Mouse (Mus musculus): ENCODE measurements around the gene Cyp4a12b. TPM values are rescaled to one million over a fixed set of nuclear protein-coding genes. Genes with fewer than 3 reads are reported as not detected.
A peak's percentile ranks its signal among the peaks of the same experiment; 100 is the strongest.
"Not testable (repeated sequence)": the region's sequence is repeated elsewhere in the genome, so short reads cannot be mapped to it uniquely, and the experiment has no call there.

Gene Cyp4a12b
- 0.19 TPM in 1 of 2 replicates, not detected in the other for polyA plus RNA-seq (2014; fragmentation: Nextera tagmentation; extraction: Ambion mirVana)

DNA sequence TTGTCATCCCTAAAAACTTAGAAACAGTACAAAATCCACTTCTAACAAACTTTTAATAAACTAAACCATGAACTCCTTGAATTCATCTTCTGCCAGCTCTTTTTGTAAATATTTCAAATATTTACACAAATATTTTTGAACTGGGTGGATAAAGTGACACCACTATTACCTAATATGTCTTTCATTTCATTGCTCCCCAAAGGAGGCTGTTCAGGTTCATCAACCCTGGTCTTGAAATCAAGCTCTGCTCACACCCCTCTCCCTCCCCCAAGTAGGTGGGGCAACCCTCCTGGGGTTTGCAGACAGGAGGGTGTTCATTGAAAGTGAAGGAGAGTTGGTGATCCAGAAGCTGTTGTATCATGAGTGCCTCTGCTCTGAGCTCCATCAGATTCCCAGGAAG is at the start of gene Cyp4a12b:
Gene Cyp4a12b, plus strand, starts transcription at position 301 of the 400 bp plus-strand sequence.
- not testable (repeated sequence) for H3K4me2 ChIP-seq (replicated peaks; ENCODE audit: low read depth, low read length); H3K4me1 ChIP-seq (ENCODE audit: control insufficient read depth, insufficient read depth, low read length); H3K9ac ChIP-seq (ENCODE audit: low read depth, low read length); ATAC-seq (ENCODE audit: low FRiP score, low TSS enrichment); H3K27ac ChIP-seq (ENCODE audit: low read depth, low read length); H3K9me3 ChIP-seq (ENCODE audit: control insufficient read depth, low read length); H3K36me3 ChIP-seq (ENCODE audit: control insufficient read depth, insufficient read depth, low read length); H3K4me3 ChIP-seq (ENCODE audit: low read length); H3K27me3 ChIP-seq (ENCODE audit: control insufficient read depth, insufficient read depth, low read length)

DNA sequence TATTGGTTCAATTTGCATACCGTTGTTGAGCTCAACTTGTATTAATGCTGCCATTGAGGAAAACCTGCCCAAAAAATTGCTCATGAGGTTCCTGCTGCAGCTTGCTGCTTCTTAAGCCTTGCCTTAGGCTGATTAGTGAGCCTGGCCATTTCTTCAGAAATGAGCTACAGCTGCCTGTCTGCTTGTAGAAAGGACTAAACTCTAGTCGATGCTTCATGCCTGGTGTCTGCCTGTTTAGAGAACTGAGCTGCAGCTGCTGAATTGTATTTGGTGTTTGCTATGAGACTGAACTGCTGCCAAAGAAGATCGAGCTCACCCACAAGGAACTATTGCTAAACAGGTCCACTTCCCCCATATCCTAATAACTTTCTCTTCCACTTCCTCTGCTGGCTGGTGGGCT is 45.8 kb upstream of the Cyp4a12b start:
- not testable (repeated sequence) for H3K36me3 ChIP-seq (ENCODE audit: control insufficient read depth, insufficient read depth, low read length); H3K4me3 ChIP-seq (ENCODE audit: low read length); H3K4me1 ChIP-seq (ENCODE audit: control insufficient read depth, insufficient read depth, low read length); H3K27me3 ChIP-seq (ENCODE audit: control insufficient read depth, insufficient read depth, low read length); H3K9ac ChIP-seq (ENCODE audit: low read depth, low read length); H3K27ac ChIP-seq (ENCODE audit: low read depth, low read length); ATAC-seq (ENCODE audit: low FRiP score, low TSS enrichment); H3K9me3 ChIP-seq (ENCODE audit: control insufficient read depth, low read length); H3K4me2 ChIP-seq (replicated peaks; ENCODE audit: low read depth, low read length)
- 84% methylated on average over 3 of the region's 3 CpGs for WGBS

DNA sequence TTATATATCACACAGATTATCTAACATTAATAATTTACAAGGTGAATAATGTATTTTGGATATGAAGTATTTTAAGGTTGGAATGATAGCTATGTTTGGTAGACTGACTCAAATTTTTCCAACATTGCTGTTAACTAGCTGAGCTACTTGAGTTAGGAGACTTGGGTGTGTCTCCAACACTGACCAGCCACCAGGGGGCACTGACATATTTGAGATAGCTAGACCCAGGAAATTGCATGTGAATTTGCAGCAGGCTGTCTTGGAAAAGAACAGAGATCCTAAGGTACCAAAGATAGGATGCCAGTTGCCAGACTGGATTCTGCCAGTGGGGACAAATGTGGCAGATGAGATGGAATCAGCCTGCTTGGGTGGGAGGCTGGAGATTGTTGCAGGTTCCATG is 43.4 kb upstream of the Cyp4a12b start:
- not testable (repeated sequence) for H3K4me1 ChIP-seq (ENCODE audit: control insufficient read depth, insufficient read depth, low read length); H3K4me3 ChIP-seq (ENCODE audit: low read length); ATAC-seq (ENCODE audit: low FRiP score, low TSS enrichment); H3K27me3 ChIP-seq (ENCODE audit: control insufficient read depth, insufficient read depth, low read length); H3K4me2 ChIP-seq (replicated peaks; ENCODE audit: low read depth, low read length); H3K9ac ChIP-seq (ENCODE audit: low read depth, low read length); H3K27ac ChIP-seq (ENCODE audit: low read depth, low read length); H3K9me3 ChIP-seq (ENCODE audit: control insufficient read depth, low read length); H3K36me3 ChIP-seq (ENCODE audit: control insufficient read depth, insufficient read depth, low read length)

DNA sequence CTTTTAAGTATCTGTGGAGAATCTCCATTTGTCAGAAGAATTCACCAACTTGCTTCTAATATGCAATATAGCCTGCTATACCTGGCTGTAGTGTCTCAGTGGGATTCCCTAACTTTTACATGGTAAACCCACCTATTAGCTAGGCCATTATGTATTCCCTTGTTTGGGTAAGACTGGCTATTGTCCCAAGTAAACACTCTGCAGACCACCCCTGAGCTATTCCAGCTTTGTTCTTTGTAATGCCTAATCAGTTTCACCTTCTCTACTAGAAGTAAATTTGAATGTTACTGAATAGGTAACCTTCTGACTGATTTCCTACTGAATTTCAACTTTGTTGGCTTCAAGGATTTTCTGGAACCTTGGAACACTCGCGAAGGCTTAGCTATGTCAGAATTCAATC is 15.2 kb upstream of the Cyp4a12b start:
- H3K4me2 ChIP-seq (replicated peaks; ENCODE audit: low read depth, low read length); ATAC-seq (ENCODE audit: low FRiP score, low TSS enrichment); H3K4me1 ChIP-seq (ENCODE audit: control insufficient read depth, insufficient read depth, low read length); H3K9ac ChIP-seq (ENCODE audit: low read depth, low read length); H3K27ac ChIP-seq (ENCODE audit: low read depth, low read length); H3K9me3 ChIP-seq (ENCODE audit: control insufficient read depth, low read length); H3K36me3 ChIP-seq (ENCODE audit: control insufficient read depth, insufficient read depth, low read length); H3K4me3 ChIP-seq (ENCODE audit: low read length); H3K27me3 ChIP-seq (ENCODE audit: control insufficient read depth, insufficient read depth, low read length): not testable (repeated sequence)
- WGBS = 77% methylated on average over 2 of the region's 2 CpGs

DNA sequence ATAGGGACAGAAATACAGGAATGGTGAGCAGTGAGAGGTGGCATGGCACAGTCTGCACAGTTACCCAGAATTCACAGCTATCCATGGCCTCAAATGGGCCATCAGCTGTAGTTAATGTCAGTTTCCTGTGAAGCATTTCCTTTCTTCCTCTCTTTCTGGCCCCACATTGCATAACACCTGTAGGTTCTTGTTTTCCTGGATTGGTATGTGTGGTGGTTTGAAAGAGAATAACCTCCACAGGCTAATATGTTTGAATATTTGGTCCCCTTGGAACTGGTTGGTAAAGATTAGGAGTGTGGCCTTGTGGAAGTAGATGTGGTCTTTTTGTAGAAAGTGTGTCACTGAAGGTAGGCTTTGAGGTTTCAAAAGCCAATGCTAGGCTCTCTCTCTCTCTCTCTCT is 14.5 kb upstream of the Cyp4a12b start:
- H3K4me1 ChIP-seq (ENCODE audit: control insufficient read depth, insufficient read depth, low read length); H3K4me3 ChIP-seq (ENCODE audit: low read length); H3K9me3 ChIP-seq (ENCODE audit: control insufficient read depth, low read length); H3K4me2 ChIP-seq (replicated peaks; ENCODE audit: low read depth, low read length); H3K36me3 ChIP-seq (ENCODE audit: control insufficient read depth, insufficient read depth, low read length); H3K27me3 ChIP-seq (ENCODE audit: control insufficient read depth, insufficient read depth, low read length); H3K27ac ChIP-seq (ENCODE audit: low read depth, low read length); ATAC-seq (ENCODE audit: low FRiP score, low TSS enrichment); H3K9ac ChIP-seq (ENCODE audit: low read depth, low read length): not testable (repeated sequence)

DNA sequence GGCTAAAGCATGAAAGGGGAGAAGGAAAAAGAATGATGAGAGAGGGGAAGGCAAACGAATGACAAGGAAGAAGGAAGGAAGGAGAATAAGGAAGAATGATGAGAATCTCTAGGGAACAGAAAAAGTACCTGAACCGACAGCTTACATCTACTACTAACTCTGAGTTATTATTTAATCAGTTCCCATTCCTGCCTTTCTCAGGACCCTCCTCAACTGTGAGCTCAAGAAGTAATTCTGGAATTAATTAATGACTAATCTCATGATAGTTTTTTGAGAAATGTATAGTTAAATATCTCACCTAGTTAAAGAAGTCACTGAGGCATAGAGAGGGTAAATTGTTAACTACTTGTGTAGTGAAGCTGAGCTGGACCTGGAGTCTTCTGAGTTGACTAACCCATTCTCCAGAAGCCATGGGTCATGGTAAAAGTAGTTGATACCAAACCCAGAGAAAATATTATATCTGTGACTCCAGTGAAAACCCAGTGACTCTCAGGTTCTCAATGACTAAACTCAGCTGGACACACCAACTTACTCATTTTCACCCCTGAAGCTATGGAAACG is 39.2 kb downstream of the Cyp4a12b start:
- no peaks in the 10 kb centered on the region for H3K27me3 ChIP-seq (ENCODE audit: control insufficient read depth, insufficient read depth, low read length)
- no peak overlapping the region for H3K27ac ChIP-seq (ENCODE audit: low read depth, low read length)
- no peaks in the 10 kb centered on the region for H3K9me3 ChIP-seq (ENCODE audit: control insufficient read depth, low read length)
- H3K36me3 ChIP-seq (ENCODE audit: control insufficient read depth, insufficient read depth, low read length) = no peaks in the 10 kb centered on the region
- H3K9ac ChIP-seq (ENCODE audit: low read depth, low read length) = no peak overlapping the region
- H3K4me3 ChIP-seq (ENCODE audit: low read length) = no peak overlapping the region
- H3K4me2 ChIP-seq (replicated peaks; ENCODE audit: low read depth, low read length) = no peak overlapping the region
- peak; percentile 71 for ATAC-seq (ENCODE audit: low FRiP score, low TSS enrichment)
- 57% methylated on average over 3 of the region's 3 CpGs for WGBS
- no peaks in the 10 kb centered on the region for H3K4me1 ChIP-seq (ENCODE audit: control insufficient read depth, insufficient read depth, low read length)

DNA sequence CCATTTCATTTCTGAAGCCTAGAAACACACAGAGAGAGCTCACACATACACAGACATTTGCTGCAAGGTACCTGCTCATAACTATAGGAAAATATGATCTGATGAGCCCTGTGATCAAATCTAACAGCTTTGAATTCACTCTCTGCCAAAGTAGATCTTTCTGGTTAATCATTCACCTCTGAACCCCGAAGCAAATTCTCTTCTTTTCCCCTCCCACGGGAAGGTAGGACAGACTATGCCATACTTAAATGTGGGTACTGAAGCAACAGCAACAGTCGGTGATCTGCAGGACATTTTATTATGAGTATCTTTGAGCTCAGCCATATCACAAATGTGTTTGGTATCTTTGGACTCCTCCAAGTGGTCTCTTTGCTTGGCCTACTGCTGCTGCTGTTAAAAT is 40.9 kb downstream of the Cyp4a12b start, which contains the start of gene Cyp4a30b:
Gene Cyp4a30b, plus strand, starts transcription at position 301 of the 400 bp plus-strand sequence.
- peak within 1 kb of the TSS; percentile 24; the same call in 1 of the 2 replicates for H3K27ac ChIP-seq (ENCODE audit: low read depth, low read length)
- 64% methylated on average over 3 of the region's 3 CpGs for WGBS

DNA sequence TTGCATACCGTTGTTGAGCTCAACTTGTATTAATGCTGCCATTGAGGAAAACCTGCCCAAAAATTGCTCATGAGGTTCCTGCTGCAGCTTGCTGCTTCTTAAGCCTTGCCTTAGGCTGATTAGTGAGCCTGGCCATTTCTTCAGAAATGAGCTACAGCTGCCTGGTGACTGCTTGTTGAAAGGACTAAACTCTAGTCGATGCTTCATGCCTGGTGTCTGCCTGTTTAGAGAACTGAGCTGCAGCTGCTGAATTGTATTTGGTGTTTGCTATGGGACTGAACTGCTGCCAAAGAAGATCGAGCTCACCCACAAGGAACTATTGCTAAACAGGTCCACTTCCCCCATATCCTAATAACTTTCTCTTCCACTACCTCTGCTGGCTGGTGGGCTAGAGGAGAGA is 62.2 kb downstream of the Cyp4a12b start:
- not testable (repeated sequence) for H3K9me3 ChIP-seq (ENCODE audit: control insufficient read depth, low read length); H3K36me3 ChIP-seq (ENCODE audit: control insufficient read depth, insufficient read depth, low read length); ATAC-seq (ENCODE audit: low FRiP score, low TSS enrichment); H3K27ac ChIP-seq (ENCODE audit: low read depth, low read length); H3K9ac ChIP-seq (ENCODE audit: low read depth, low read length); H3K4me1 ChIP-seq (ENCODE audit: control insufficient read depth, insufficient read depth, low read length); H3K4me2 ChIP-seq (replicated peaks; ENCODE audit: low read depth, low read length); H3K27me3 ChIP-seq (ENCODE audit: control insufficient read depth, insufficient read depth, low read length); H3K4me3 ChIP-seq (ENCODE audit: low read length)
- 87% methylated on average over 3 of the region's 3 CpGs for WGBS

More for the DNA sequence above, 40.9 kb downstream of the Cyp4a12b start, which contains the start of gene Cyp4a30b:
- Histone ChIP-seq H3K27me3 (ENCODE audit: control insufficient read depth, insufficient read depth, low read length) (no peaks in the 10 kb centered on the region), H3K9ac (ENCODE audit: low read depth, low read length) (no peak within 1 kb of the TSS), H3K9me3 (ENCODE audit: control insufficient read depth, low read length) (no peaks in the 10 kb centered on the region), H3K36me3 (ENCODE audit: control insufficient read depth, insufficient read depth, low read length) (no peaks in the 10 kb centered on the region), H3K4me1 (ENCODE audit: control insufficient read depth, insufficient read depth, low read length) (no peaks in the 10 kb centered on the region), H3K4me2 (replicated peaks; ENCODE audit: low read depth, low read length) (no peak within 1 kb of the TSS), H3K4me3 (ENCODE audit: low read length) (no peak within 1 kb of the TSS)
- ATAC-seq (ENCODE audit: low FRiP score, low TSS enrichment) = no peak

DNA sequence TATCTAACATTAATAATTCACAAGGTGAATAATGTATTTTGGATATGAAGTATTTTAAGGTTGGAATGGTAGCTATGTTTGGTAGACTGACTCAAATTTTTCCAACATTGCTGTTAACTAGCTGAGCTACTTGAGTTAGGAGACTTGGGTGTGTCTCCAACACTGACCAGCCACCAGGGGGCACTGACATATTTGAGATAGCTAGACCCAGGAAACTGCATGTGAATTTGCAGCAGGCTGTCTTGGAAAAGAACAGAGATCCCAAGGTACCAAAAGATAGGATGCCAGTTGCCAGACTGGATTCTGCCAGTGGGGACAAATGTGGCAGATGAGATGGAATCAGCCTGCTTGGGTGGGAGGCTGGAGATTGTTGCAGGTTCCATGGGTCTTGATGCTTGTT is 64.6 kb downstream of the Cyp4a12b start:
- not testable (repeated sequence) for H3K9me3 ChIP-seq (ENCODE audit: control insufficient read depth, low read length); H3K27ac ChIP-seq (ENCODE audit: low read depth, low read length); H3K27me3 ChIP-seq (ENCODE audit: control insufficient read depth, insufficient read depth, low read length); H3K4me1 ChIP-seq (ENCODE audit: control insufficient read depth, insufficient read depth, low read length); H3K4me2 ChIP-seq (replicated peaks; ENCODE audit: low read depth, low read length); H3K36me3 ChIP-seq (ENCODE audit: control insufficient read depth, insufficient read depth, low read length); ATAC-seq (ENCODE audit: low FRiP score, low TSS enrichment); H3K4me3 ChIP-seq (ENCODE audit: low read length); H3K9ac ChIP-seq (ENCODE audit: low read depth, low read length)
